Mouse (Mus musculus) liver, postnatal 0 days (tissue): ENCODE results near the gene Zfp664.

Experiments used
- CTCF ChIP-seq: sonication (generic); IDR thresholded peaks from 2 replicates; pipeline ENCODE4 v1.5.1; 2016; ENCODE audit warnings: antibody characterized with exemption, low read depth
- EP300 ChIP-seq: IDR thresholded peaks from 2 replicates; pipeline ENCODE4 v1.6.1; 2016; ENCODE audit warnings: antibody characterized with exemption, low read depth, mild to moderate bottlenecking

DNA sequence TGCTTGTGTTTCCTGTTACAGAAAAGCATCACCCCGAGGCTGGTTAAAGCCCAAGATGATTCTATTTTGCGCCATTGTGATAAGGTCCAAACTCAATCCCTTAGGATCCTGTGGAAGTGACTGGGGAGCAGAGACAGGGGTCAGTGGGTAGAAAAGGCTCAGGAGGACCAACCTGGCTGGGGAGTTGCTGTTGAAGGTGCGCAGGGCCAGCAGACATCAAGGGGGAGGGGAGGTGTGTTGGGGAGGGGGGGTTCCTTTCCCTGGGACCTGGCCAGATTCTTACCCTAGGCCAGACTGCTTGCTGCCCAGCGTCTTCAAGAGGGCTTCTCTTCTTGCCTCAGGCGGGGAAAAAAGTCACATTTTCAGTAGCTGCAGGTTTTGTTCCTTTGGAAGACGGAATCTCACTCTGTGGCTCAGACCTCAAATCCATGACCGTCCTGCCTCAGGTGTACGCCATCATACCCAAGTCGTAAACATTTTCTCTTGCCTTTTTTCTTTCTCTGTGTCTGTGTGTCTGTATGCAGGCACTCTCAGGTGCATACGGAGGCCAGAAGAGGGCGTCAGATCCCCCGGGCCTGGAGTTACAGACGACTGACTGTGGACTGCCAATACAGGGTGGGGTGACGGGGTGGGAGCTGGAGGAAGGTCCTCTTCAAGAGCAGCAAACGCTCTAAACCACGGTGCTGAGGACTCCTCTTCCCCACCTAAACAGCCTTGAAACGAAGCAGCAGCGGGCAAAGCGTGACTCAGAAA is 38.4 kb downstream of the Zfp664 start:
- no peak for TF ChIP-seq EP300
- no peak for TF ChIP-seq CTCF
